Mouse (Mus musculus) ovary, postnatal 14 days (tissue): Measurements from ENCODE around the gene Tulp1.
"Not testable (repeated sequence)": the region's sequence is repeated elsewhere in the genome, so short reads cannot be mapped to it uniquely, and the experiment has no call there.

Experiments used
- DNase-seq: peaks from one replicate; pipeline ENCODE4 v3.0.0; 2022; ENCODE audit warnings: low spot score

Gene Tulp1

DNA sequence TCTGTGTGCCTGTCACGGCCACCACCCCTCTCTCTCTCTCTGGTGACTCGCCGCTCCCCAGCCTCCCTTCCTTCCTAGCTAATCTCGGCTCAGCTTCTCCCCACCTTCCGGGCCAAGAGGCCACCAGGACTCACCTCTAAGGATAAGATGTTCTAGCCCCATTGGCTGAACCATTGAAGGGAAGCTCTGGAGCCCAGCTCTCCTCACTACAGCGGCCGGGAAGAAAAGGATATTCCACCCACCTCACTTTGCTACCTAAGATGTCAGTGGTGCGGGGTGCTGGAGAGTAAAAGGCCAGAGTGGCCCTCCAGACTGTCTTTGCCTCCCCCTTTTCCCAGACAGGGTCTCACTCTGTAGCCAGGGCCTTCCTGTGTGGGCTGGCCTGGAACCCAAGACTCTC is at the start of gene Tulp1:
Tulp1 (minus strand) TSS at position 101 of the 400 bp plus-strand sequence.
- no peak for DNase-seq

GRCm38 (mm10) chr17:28411381-28411960 is 46.4 kb upstream of the Tulp1 start:
- no peak for DNase-seq

- DNase-seq: no peak
Measured at GRCm38 (mm10) chr17:28410731-28411130, 45.7 kb upstream of the Tulp1 start.

DNA sequence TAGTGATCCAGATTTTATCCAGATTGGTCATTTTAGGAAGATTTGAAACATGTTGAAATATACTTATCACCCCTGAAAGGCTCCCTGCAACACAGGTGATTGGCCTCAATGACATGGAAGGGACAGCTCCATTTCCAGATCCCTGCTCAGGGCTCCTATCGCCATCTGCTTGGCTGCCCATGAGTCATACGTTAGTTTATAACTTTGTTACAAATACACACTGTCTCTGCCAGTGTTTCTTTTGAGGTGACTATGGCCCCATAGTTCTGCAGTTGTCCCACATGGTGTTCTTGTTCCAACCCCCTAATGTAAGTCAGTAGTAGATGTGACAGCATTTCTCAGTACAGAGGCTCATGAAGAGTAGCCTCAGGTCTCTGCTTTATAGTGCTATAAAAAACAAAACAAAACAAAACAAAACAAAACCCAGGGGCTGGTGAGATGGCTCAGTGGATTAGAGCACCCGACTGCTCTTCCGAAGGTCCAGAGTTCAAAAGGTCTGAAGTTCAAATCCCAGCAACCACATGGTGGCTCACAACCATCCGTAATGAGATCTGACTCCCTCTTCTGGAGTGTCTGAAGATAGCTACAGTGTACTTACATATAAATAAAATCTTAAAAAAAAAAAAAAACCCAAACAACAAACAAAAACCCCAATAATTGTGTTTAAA is 43.4 kb upstream of the Tulp1 start:
- DNase-seq: no peak

DNA sequence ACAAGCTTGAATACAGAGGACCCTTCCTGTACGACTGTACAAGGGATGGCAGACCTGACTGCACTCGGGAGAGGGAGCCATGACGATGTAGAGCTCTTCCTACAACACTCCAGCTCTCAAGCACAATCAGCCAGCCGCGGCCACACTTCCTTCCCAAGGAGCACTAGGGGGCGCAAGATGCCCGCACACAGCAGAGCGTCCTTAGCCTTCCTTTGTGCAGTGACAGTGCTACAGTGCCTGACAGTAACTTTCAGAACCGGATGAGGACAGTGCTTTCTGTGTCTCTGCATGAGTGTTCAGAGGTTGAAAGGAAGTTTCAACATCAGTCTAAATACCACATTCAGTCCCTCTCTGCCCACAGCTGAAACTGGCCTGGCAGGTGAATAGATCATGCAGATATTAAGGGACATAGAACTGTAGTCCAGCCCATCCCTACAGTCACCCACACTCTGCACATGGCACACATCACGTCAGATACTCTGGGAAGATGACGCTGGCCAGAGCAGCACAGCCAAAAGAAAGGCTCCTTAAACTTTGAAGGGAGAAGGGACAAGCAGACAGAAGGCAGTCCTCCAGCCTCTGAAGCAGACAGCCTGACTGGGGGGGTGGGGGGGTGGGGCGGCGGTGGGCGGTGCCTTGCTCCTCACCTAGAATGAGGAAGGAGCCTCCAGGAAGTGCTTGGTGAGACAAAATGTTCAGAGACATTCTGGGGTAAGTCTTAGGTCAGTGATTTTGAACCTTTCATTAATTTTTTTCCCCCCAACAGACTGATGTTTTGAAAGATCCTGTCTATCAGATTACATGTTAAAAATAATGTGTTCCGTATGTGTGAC is 42.6 kb upstream of the Tulp1 start:
- DNase-seq: peak; percentile 64

GRCm38 (mm10) chr17:28406471-28406870 is 41.4 kb upstream of the Tulp1 start:
- DNase-seq: no peak

- DNase-seq: not testable (repeated sequence)
Measured at GRCm38 (mm10) chr17:28404745-28405144, 39.7 kb upstream of the Tulp1 start.

- DNase-seq: no peak
Measured at GRCm38 (mm10) chr17:28404301-28404700, 39.3 kb upstream of the Tulp1 start.

DNA sequence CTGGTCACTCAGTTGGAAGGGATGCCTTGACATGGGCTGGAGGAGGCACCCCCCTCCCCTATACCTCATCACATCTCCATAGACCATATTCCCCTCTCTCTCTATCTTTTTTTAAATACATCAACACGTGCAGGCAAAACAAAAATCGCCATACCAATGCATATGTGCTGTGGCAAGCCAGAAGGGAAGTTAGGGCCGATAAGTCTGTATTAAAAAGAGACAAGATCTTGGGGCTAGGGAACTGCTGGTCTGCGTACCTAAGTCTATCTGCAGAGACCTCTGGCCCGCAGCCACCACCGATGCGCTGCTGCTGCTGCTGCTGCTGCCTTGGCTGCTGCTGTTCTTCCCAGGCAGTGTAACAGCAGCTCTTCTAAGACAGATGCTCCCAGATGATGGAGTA is 30.0 kb upstream of the Tulp1 start:
- no peak for DNase-seq

- no peak for DNase-seq
Measured at GRCm38 (mm10) chr17:28394051-28394765, 29.2 kb upstream of the Tulp1 start.

GRCm38 (mm10) chr17:28391568-28392432 is 26.8 kb upstream of the Tulp1 start:
- DNase-seq: no peak

DNA sequence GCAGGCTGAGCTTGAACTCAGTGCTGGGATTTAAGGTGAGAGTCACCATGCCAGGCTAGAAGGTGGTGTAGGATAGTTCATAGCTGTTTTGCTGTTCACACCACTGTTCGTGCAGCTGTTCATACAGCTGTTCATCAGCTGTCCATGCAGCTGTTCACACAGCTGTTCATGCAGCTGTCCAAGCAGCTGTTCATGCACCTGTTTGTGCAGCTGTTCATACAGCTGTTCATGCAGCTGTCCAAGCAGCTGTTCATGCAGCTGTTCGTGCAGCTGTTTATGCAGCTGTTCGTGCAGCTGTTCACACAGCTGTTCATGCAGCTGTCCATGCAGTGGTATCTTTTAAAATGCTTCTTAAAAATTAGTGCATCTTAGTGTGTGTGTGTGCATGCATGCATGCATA is 23.5 kb upstream of the Tulp1 start:
- DNase-seq: no peak

- peak; percentile 82 for DNase-seq
Measured at GRCm38 (mm10) chr17:28386150-28386905, 21.3 kb upstream of the Tulp1 start.

GRCm38 (mm10) chr17:28384298-28384697 is 19.3 kb upstream of the Tulp1 start:
- no peak for DNase-seq

GRCm38 (mm10) chr17:28380255-28380654 is 15.2 kb upstream of the Tulp1 start:
- no peak for DNase-seq

DNA sequence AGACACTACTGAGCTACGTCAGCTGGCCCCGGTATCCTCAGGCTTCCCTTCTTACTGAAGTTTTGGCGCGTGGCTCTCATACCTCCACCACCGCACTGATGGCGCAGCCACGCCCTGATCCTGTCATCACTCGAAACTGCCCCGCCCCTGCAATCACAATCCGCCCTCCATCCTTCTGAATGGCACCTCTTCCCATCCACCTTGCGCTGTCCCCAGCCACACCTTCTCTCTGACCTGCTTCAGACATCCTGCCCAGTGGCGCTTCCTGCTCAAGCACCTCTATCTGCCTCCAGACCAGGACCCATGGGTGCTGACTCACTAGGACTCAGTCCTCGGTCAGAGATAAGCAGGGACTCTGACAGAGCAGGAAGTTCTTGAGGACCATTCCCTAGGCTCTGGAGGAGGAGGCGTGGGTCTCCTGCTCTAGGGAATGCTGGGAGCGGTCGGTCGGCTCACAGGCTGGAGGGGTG is 10.6 kb upstream of the Tulp1 start:
- no peak for DNase-seq

- no peak for DNase-seq
Measured at GRCm38 (mm10) chr17:28374494-28374893, 9.5 kb upstream of the Tulp1 start.

- DNase-seq: peak; percentile 53
Measured at GRCm38 (mm10) chr17:28373821-28374220, 8.8 kb upstream of the Tulp1 start.

GRCm38 (mm10) chr17:28371941-28372340 is 6.9 kb upstream of the Tulp1 start:
- DNase-seq: no peak

GRCm38 (mm10) chr17:28371286-28371685 is 6.3 kb upstream of the Tulp1 start:
- no peak for DNase-seq

DNA sequence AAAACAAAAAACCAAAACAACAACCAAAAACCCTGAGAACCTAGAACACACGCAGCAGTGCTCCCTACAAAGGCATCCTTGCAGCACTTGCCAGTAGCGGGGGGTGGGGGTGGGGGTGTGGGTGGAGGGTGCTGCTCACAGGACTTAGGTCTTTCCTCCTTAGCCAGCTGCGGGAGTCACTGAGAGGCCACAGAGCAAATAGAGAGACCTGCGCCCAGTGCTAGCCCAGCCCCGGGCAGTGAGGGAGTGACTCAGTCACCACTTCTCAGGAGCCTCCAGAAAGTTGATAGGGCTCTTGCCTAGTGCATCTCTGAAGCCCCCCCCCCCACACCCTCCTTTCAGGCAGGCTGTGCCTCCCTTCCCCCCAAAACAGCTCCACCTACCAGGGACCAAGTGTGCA is 4.0 kb upstream of the Tulp1 start:
- no peak for DNase-seq
